Mouse (Mus musculus): ENCODE measurements around the gene Jade3.

DNA sequence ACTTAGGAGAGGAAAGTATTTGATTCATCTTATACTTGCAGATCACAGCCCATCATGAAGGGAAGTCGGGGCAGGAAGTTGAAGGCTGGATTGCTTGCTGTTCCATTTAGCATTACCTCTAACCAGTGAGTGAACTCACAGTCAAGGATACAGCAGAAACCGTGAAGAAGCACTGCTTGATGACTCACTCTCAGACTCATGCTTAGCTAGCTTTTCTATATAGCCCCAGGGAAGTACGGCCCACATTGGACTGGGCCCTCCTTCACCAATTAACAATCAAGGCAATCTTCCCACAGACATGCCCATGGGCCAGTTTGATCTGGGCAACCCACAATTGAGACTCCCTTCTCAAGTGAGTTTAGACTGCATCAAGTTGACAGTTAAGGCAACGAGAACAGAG is 138.5 kb downstream of the Jade3 start:
- TF ChIP-seq POLR2A (IDR thresholded peaks at IDR 0.05; ENCODE audit: low read depth, low read length) = no peak
- no peak for TF ChIP-seq CTCF (IDR thresholded peaks at IDR 0.05; ENCODE audit: borderline replicate concordance, insufficient read depth, low read length)
